Mouse (Mus musculus) gastrocnemius, postnatal 25 days (tissue): ENCODE measurements around the gene Ermp1. TPM values are rescaled to one million over a fixed set of nuclear protein-coding genes. Genes with fewer than 3 reads are reported as not detected.

Source experiments
- DNase-seq: peaks from one replicate; pipeline ENCODE4 v3.0.0; 2022
- long read RNA-seq, 2 experiments: library from polyadenylated mRNA; stranded (forward); transcript quantifications; one replicate each; pipeline ENCODE4 v2.0.0; 2021
- total RNA-seq, 2 experiments: library from RNA; stranded (reverse); gene quantifications; 1 replicate in 1 of 2; 2 replicates in 1 of 2; pipeline ENCODE4 v1.2.3; 2021

The Ermp1 gene
- total RNA-seq, result 1 to 10 TPM; 6.7 to 7.7 TPM
- long read RNA-seq, experiment 1, full-length matches to known transcripts, result 2 of 3 reads
- long read RNA-seq, experiment 1, partial matches to known transcripts, result 0 of 3 reads
- long read RNA-seq, experiment 1, other reads (novel, unspliced or antisense), result 1 of 3 reads
- long read RNA-seq, experiment 2, full-length matches to known transcripts, result 2 of 2 reads
- long read RNA-seq, experiment 2, partial matches to known transcripts, result 0 of 2 reads
- long read RNA-seq, experiment 2, other reads (novel, unspliced or antisense), result 0 of 2 reads

GRCm38 (mm10) chr19:29647651-29648549 lies at the start of gene Ermp1:
Ermp1 (minus strand) TSS chr19:29648415.
- DNase-seq, result peak; percentile 91

- no peak for DNase-seq
Measured at GRCm38 (mm10) chr19:29697245-29697874, 49.1 kb upstream of the Ermp1 start, which contains the start of gene Mlana. Mlana (plus strand) TSS chr19:29697824.

GRCm38 (mm10) chr19:29696840-29697239 lies 48.6 kb upstream of the Ermp1 start:
- no peak for DNase-seq

GRCm38 (mm10) chr19:29696309-29696708 lies 48.1 kb upstream of the Ermp1 start:
- no peak for DNase-seq

- DNase-seq, result no peak
Measured at GRCm38 (mm10) chr19:29695071-29695470, 46.9 kb upstream of the Ermp1 start.

DNA sequence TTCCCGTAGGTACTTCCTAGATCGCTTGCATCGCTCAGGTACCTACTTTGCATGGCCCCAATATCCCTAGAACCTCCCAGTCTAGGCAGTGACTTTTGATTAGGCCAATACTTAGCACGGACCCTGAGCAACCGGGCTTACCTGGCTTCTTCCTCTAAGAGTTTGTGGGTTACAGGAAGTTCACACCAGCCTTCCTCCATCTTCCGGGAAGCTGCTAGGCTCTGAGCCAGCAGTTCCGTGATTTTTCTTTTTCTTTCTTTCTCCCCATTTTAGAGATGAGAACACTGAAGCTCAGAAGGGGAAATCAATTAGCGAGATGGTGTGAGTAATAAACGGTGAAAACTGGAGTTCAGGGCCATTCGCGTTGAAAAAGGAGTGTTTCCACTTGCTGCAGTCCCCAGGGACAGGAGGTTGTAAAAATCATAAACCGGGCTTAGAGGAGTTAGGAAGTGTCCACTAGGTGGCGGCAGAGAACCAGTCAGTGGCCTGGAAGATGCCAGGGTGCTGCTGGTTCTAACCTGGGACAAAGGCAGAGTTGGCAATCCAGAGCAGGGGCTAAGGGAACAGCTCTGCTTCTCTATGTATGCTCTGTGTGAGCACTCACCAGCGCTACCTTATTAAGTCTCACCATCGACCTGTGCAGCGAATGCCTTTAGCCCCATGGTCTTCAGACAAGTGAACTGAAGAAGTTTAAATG lies 35.8 kb upstream of the Ermp1 start:
- DNase-seq, result peak; percentile 49

GRCm38 (mm10) chr19:29680182-29681152 lies 32.3 kb upstream of the Ermp1 start:
- no peak for DNase-seq

- DNase-seq, result no peak
Measured at GRCm38 (mm10) chr19:29678181-29678778, 30.1 kb upstream of the Ermp1 start.

GRCm38 (mm10) chr19:29676479-29677193 lies 28.4 kb upstream of the Ermp1 start:
- no peak for DNase-seq

- DNase-seq, result no peak
Measured at GRCm38 (mm10) chr19:29675562-29676078, 27.4 kb upstream of the Ermp1 start.

DNA sequence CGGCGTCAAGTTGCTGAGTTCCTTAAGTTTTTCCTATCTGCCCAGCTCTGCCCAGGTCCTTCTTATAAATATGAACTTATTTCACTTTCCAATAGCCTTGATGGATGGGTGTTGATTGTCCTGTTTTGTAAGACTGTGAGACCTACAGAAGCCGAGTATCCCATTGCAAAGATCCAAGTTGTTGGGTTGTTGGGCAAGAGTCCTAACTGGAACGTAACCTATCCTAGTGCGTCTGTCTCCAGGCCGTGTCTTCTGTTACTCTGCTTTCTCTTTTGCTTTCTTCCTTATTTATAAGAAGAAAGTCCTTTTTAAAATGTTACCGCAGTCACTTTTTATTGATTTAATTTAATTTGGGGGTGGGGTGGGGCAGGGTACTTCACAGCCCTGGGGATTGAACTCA lies 26.7 kb upstream of the Ermp1 start:
- no peak for DNase-seq

DNA sequence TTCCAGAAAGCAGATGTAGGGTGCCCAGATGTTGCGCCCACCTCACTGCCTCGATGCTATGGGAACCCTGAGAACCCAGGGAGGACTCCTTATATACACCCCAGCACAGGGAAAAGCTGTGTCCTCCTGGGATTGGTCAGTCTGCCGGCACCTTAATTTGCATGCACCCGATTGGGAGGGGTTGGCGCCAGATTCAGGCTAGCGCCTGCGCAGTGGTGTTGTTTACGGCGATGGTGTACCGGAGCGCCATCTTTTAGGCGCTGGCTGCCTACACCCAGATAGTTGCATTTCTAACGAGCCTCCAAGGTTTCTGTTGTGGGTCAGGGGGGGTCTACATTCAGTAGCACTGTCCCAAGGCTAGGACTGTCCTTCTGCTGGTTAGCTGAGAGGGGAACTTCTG lies 24.4 kb upstream of the Ermp1 start:
- no peak for DNase-seq

DNA sequence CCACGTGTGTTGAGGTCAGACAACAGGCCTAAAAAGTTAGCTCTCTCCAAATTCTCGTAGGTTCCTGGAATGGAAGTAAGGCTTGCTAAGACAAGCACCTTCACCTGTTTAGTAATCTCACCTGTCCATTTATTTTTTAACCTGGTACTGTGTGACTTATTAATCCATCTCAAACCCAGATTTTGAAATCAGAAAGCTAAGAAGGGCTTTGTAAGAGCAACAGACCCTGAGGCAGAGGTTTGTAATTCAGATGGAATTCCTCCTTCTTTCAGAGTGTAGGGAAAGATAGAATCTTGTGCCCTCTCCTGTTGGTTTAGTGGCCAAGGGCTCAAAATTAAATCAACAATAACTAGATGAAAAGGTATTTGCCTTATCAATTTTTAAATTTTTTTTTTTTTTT lies 22.9 kb upstream of the Ermp1 start:
- no peak for DNase-seq

DNA sequence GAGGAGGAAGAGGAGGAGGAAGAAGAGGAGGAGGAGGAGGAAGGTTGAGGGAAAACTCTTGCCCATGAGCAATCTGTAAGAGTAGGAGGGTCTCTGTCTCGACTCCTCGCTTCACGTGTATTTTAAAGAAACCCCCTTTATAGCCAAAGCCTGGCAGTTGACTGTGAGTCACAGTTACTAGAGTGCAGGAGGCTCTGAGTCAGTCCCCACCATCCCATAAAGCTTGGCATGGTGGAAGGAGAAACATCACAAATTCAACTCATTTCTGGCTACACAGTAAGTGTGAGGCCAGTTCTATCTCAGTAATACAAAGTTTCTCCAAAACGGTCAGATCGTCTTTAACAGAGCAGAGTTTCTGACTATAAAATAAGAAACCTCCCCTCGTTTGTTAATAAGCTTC lies 22.0 kb upstream of the Ermp1 start:
- DNase-seq, result no peak

DNA sequence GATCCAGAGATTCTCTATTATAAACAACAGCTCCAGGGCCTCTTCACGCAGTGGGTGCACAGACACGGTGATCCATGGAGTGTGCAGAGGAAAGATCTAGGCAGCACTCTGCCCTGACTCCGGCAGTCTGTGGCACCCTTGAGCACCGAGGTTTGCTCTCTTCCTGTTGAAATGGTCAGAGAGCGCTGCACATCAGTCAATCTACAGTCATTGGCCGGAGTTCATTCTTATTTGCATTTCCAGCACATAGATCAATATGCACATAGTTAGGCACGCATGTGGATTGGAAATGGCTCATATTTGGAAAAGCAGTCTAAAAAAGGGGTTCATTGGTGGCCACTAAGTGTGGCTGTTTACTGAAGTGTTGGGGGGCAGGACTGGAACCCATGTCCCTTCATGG lies 19.9 kb upstream of the Ermp1 start:
- DNase-seq, result no peak

- DNase-seq, result no peak
Measured at GRCm38 (mm10) chr19:29666965-29667594, 18.9 kb upstream of the Ermp1 start.

DNA sequence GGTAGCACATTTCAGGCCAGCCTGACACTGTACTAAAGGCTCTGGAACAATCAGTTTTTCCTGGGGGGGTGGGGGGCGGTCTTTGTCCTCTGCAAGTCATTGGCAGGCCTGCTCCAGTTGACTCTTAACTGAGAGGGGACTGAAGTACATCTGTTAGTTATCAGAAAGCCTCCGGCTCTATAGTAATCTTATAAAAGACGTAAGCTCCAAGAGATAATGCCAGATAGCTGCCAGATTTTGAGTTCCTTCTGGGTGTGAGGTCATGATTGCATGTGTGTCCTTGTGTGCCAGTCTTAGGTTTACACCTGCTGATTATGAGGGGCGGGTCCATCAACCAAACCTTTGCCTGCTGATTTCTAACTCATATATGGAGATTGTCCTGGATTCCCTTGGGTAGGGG lies 17.9 kb upstream of the Ermp1 start:
- no peak for DNase-seq

DNA sequence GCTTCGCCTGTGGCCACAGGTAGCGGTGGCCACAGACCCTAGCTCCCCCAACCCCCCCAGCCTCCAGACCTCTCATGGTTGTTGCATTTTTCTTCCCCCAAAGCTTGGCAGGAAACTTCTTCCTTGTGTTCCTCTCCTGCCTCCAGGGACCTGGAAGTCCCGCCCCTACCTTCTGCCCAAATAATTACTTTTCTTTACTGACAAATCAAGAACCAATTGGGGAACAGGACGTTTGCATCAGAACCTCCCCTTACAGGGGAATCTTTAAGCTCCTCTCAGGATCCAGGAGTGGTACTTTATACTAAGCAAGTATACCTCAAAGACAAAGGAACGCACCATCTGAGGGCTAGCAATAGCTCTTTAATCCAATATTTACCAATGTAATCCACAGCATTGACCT lies 16.7 kb upstream of the Ermp1 start:
- DNase-seq, result no peak

DNA sequence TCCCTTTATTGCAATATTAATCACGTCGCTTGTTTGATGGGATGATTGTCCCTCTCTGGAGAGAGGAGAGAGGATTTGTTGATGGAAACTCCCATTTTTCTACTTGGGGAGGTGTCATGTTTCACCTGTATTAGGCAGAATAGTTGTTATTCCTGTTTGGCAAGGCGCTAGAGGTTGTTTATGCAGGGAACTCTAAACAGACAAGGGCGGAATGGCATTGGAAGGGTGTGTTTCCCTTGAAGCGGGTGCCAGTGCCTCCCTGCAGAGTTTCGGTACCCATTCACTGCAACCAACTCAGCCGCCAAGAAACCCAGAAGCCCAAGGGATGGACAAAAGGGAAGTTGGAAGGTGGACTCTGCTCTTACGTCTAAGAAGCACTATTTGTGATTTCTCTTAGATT lies 15.6 kb upstream of the Ermp1 start:
- DNase-seq, result no peak
